Mouse (Mus musculus) large intestine, adult 2 months (tissue): Measurements from ENCODE around the gene Faah. TPM values are rescaled to one million over a fixed set of nuclear protein-coding genes. Genes with fewer than 3 reads are reported as not detected.

Experiments used
- DNase-seq: peaks from one replicate; pipeline ENCODE4 v3.0.0-alpha.2; 2012; ENCODE audit warnings: low read depth, low spot score
- WGBS: fragments of 180-500 bp; shearing (Covaris S2); methylation state at CpG from one replicate; pipeline ENCODE4 v1.1.7; 2018; 5-methylcytosine and 5-hydroxymethylcytosine counted together
- polyA plus RNA-seq: library from polyadenylated mRNA; depleted of rRNA; stranded (reverse); fragments of >200 nt; gene quantifications from 2 replicates; pipeline ENCODE4 v1.2.3, GENCODE M21; 2012

Faah gene
- polyA plus RNA-seq, 1 experiment = 58.1 TPM

DNA sequence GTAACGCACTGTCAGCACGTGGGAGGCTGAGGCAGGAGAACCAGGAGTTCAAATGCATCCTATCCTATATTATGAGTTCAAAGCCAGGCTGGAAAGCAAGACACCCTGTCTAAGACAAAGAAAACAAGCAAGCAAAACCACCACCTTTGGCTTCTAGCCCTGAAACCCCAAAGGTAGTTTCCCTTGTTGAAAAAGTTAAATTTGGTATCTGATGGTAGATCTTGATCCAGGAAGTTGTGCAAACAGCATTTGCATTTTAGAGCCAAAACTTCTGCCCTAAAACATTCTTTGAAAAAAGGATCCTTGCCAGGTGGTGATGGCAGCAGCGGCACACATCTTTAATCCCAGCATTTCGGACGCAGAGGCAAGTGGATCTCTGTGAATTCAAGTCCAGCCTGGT lies 2.2 kb downstream of the Faah start:
- 57% methylated on average over 5 of the region's 5 CpGs for WGBS
- no peak for DNase-seq

- no peak for DNase-seq
- 45% methylated on average over 8 of the region's 8 CpGs for WGBS
Observed at GRCm38 (mm10) chr4:116010186-116010585, 7.5 kb downstream of the Faah start.

DNA sequence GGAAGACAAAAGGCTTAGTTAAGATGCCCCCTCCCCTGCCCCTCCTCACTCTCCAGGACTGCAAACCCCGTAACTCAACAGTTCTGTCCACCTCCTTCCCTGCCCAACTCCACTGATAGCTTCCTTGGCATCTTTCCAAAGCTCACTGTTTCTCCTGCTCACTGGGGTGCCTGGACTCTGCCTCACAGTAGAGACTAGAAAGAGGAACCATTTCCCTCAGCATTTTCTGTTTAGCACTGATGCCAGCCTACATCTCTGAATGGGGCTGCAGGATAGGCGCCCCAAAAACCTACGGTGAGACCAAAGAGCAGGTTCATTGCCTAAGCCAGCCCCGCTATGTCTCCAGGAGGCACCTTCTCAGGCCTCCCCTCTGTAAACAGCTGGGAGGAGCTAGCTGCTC lies 16.5 kb downstream of the Faah start:
- no peak for DNase-seq

DNA sequence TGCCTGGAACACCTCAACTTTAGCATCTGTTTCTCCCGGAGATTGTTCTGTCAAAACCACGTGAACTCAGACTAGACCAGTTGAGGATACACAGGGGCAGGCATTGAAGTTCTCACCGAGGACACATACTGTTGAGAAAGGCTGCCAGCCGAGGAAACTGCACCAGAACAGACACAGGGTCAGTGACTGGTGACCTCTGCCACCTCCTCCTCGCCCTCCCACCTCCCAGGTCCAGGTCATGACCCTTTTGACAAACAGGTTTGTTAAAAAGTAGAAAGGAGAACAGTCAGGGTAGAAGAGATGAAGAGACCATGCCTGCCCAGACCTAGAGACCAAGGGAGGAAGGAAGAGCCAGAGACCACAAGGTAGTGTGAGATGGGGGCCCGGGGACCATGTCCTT lies 17.1 kb downstream of the Faah start:
- no peak for DNase-seq
- WGBS = 55% methylated on average over 6 of the region's 6 CpGs

More for the DNA sequence above, 16.5 kb downstream of the Faah start:
- 73% methylated on average over 4 of the region's 4 CpGs for WGBS

DNA sequence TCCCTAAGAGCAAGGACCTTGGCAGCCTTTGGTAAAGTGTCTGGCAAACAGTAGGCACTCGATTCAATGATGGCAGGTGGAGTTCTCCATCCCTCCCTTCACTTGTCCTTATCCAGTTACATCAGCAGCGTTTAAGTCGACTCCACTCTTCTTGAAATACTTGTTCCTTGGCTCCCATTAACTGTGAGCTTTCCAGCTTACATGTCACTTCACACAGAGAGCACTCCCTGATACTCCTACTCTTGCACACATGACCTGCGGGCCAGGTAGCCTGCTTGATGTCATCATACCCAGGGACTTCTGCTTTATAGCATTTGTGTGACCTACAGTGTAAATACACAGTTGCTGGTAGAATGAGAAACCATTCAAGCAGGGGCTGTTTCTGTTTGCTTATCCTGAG lies 21.0 kb downstream of the Faah start:
- 50% methylated on average over 4 of the region's 4 CpGs for WGBS
- DNase-seq = no peak

GRCm38 (mm10) chr4:115995376-115995730 lies 22.4 kb downstream of the Faah start:
- no peak for DNase-seq
- WGBS = 84% methylated on average over 2 of the region's 2 CpGs

DNA sequence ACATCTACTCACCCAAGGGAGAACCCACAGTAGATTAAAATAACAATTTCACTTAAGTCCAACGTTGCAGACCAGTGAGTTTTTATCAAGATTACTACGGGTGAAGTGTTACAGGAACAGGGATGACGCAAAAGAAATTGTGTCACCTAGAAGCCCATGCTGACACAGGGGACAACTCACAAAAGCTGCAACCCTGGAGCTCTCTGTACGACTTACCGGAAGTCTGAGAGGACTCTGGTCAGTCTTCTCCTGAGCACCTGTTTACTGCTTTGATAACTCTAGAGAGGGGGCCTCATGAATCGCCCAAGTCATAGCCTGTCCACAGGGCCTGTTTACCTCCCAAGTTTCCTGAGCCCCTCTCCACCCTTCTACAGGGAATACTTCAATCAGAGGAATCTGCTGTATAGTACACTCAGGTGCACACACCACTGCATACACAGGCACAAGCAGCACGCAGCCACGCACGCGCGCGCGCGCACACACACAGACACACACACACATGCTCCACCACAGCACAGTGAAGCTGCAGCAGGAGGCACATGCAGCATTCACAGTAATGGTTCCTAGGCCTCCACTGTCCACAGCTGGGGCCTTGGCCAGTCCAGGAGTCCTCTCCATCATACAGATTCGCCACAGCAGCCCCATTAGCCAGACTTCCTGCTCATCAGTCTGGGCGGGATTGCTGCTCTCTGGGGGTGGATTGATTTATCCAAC lies 22.9 kb downstream of the Faah start:
- whole genome bisulfite sequencing = 82% methylated on average over 16 of the region's 16 CpGs
- DNase-seq = no peak

DNA sequence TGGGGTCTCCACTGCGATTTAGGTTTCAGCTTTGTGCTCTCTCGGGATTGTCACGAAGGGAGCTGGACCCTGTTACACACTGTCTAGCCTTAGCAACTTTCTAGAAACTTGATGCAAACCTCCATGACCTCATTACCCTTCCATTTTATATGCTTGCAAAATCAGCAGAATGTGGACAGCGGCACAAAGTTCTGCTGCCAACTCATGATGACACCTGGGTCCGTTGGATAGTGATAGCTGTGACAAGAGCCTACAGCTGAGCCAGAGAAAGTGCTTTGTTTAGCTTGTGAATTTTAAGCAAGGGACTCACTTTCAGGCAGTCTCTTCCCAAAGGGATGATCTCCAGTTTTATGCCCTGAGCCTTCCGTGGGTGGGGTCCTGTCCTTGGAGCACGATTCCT lies 28.3 kb downstream of the Faah start:
- DNase-seq = no peak
- 62% methylated on average over 7 of the region's 7 CpGs for WGBS

DNA sequence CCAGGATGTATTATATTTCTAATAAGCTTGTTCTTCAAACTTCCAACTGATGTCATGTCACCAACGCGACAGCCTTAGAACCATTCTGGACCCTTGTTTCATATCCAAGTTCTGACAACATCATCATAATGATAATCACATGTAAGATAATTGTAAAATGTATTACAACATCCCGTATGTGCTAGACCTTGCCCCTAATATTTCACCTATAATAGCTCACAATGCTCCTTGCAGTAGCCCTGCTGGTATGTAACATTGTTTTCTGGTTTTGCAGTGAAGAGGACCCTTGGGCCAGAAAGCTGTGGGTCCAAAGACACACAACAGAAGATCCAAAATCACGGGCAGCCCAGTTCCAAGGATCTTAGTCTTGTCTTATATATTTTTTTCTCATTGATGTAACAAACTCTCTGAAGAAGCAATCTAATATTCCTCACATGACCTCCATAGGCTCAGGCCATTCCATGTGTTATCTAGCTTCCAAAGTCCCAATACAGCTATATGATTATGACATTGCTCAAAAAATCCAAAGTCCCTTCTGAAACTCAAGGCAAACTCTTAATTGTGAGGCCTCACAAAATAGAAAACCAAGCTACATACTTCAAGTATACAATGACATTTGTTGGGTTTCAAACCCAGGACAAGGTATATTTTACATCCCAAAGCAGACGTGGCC lies 29.7 kb downstream of the Faah start:
- no peak for DNase-seq
- 75% methylated on average over 5 of the region's 5 CpGs for WGBS

GRCm38 (mm10) chr4:115987436-115987835 lies 30.3 kb downstream of the Faah start:
- WGBS = 70% methylated on average over 1 of the region's 1 CpGs
- no peak for DNase-seq

DNA sequence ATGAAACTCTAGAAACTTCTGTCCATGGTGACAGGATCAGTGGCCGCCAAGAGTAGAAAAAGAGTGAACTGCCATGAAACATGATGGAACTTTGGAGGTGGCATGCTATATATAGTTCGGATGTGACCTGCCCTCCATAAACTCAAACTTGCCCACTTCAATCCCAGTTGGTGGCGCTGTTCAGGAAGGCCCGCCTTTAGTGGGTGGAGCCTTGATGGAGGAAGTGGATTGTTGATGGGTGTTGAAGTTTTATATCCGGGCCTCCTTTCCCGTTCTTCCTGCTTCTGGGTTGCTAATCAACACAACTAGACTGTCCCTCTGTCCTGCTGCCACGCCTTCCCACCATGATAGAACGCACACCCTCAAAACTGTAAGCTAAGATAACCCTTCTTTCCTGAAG lies 32.8 kb downstream of the Faah start:
- DNase-seq = no peak
- 33% methylated on average over 8 of the region's 8 CpGs for WGBS

DNA sequence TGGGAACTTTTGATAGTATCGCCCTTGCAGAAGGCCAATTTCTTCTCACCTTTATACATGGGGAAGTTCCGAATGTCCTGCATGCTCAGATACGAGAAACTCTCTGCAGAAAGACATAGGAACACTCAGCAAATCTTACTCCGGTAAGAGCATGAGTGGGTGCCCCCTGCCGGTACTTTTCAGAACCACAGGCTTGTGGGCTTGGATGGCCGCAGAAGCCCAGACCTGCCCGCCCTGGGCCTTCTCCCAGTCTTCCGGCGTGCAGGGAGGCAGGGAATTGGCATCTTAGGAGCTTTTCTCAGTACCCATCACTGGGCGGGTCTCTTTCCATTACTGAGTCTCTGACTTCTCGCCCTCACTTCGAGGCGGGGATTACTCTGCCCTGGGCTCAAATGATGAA lies 33.6 kb downstream of the Faah start:
- DNase-seq = peak; percentile 45

DNA sequence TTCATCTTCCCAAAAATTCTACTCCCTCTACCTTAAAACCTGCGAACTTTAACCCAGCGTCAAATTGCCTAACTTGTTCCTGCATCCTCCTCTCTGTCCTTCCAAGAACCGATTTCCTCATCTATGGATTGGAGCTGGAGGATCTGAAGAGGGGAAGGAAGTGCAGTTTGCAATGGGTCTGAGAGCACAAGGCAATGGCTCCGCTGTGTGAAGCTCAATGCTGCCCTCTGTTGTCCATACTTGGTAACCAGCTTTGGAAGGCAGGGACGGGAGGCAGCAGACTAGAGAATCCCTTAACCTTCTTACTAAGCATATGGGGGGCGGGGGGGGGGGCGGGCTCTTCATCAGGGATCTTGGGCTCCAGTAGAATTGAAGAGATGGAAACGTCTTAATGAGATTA lies 37.0 kb downstream of the Faah start:
- WGBS = 1% methylated on average over 8 of the region's 8 CpGs
- DNase-seq = peak; percentile 32

More for the DNA sequence above, 33.6 kb downstream of the Faah start:
- 3% methylated on average over 13 of the region's 13 CpGs for WGBS

DNA sequence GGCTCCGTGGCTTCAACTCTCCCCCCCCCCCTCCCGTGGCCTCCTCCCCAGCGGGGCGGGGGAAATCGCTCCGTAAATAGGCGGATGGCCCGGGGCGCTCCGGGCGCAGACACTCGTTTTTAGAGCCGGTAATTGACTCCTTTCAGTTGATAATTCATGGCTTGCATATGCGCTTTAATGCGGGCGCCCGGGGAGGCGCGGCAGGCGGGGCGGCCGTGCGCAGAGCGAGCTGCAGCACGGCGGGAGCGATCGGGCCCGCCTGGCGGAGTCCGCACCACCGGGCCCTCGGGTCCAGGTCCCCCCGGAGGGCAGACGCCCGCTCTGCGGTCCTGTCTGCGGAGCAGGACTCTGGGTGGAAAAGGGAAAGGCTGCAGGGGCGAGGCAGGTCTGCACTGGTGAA lies 38.3 kb downstream of the Faah start:
- whole genome bisulfite sequencing = 2% methylated on average over 38 of the region's 39 CpGs
- DNase-seq = no peak

DNA sequence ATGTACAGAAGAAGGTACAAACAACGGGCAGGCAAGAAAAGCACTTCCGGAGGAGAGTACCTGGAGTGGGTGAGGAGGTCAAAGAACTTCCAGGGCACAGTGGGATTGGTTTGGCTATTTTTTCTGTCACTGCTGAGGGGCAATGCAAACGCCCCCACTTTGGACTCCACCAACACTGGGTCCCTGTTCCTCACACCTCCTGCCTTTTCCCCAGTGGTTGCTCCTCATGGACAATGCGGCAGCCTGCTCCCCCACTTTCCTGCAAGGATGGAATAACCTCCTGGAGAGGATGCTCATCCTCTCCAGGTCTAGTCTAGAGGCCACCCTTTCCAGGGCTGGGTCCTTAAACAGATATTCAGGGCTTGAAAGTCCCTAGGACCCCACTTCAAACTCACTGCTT lies 38.8 kb downstream of the Faah start:
- no peak for DNase-seq
- WGBS = 40% methylated on average over 4 of the region's 4 CpGs

DNA sequence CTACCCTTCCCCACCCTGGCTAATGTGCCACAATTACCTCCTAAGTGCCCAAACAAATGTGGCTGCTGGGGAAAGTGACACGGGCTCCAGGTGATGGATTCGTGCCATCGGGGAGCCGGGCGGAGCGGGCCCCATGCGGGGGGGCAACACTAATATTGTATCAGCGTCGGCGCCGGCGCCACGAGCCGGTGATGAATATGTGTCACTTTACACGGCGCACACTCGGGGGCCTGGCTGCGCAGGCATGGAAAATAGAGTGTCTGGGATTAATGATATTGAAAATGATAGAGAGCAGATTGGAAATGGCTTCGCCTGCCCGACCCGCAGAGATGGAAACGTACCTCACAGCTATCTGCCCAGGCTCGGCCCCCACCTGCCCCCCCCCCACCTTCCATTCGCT lies 45.2 kb downstream of the Faah start:
- WGBS = 47% methylated on average over 24 of the region's 24 CpGs
- DNase-seq = no peak

- WGBS = 17% methylated on average over 5 of the region's 5 CpGs
- DNase-seq = no peak
Observed at GRCm38 (mm10) chr4:115964446-115964845, 53.3 kb downstream of the Faah start.

DNA sequence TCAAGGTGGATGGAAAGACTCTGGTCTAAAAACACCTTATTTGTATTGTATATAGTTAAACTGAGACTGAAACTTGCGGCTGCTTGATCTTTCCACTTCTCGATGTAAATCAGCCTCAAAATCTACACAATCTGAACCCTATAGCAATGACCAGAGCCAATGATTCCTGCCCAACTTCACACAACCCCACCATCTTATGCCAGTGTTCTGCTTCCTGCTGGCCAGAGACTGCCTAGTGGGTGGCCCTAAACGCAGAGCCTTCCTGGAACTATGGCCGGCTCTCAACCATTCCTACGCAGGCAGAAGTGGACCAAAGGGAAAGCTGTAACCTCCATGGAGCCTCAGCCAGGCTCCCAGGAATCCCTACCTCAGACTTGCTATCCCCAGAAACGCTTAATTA lies 54.0 kb downstream of the Faah start:
- 44% methylated on average over 6 of the region's 6 CpGs for WGBS
- no peak for DNase-seq

- WGBS = under 1% methylated on average over 79 of the region's 79 CpGs
- no peak for DNase-seq
Observed at GRCm38 (mm10) chr4:115962671-115963412, 54.9 kb downstream of the Faah start.

DNA sequence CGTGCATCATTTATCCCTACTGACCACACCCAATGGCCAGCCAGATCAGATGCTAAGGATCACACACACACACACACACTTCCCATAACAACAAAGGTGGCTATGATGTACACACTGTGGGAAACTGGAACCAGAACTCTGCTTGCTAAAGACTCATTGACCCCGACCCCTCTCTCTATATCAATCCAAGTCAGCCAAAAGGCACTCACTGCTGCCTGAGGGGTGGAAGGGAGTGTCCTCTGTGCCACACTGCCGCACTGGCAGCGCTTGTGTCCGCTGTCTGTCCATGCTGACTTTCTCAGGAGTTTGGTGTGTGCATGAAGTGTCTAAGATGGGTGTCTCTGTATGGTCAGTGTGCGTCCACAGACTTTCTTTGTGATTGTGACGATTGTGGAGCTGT lies 55.7 kb downstream of the Faah start:
- 21% methylated on average over 7 of the region's 7 CpGs for WGBS

GRCm38 (mm10) chr4:115959546-115959945 lies 58.2 kb downstream of the Faah start:
- no peak for DNase-seq

More for the DNA sequence above, 55.7 kb downstream of the Faah start:
- DNase-seq = no peak
